Mouse (Mus musculus) cortical plate, adult 2 months (tissue): ENCODE results near the gene Nfat5.

Source experiments
- CTCF ChIP-seq: fragments of 200-500 bp; IDR thresholded peaks from 2 replicates; pipeline ENCODE4 v1.5.1; 2011; ENCODE audit warnings: mild to moderate bottlenecking, control low read depth, low read length; ENCODE audit not compliant: insufficient read depth; ENCODE audit errors: extremely low read depth
- POLR2A ChIP-seq: fragments of 200-500 bp; IDR thresholded peaks from 2 replicates; pipeline ENCODE4 v1.6.1; 2011; ENCODE audit warnings: mild to moderate bottlenecking, low read length, control low read depth; ENCODE audit not compliant: insufficient read depth; ENCODE audit errors: extremely low read depth

DNA sequence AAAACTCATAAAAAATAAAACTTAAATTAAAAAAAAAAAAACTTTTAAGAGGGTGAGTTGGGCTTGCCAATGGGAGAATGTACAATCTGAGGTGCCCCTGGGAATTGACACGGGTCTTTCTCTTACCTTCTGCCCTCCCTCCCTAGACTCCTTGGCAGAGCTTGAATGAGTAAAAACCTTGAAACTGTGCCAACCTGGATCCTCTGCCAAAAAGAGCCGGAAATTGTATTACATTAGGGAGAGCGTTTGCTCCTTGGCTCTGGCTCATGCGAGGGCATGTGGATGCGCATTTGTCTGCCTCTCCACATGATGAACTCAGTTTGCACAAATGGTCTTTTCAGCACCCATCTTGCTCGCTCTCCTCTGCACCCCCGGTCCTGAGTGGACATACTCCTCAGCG is 96.3 kb downstream of the Nfat5 start:
- TF ChIP-seq CTCF (no peak), POLR2A (no peak)
